Mouse (Mus musculus) T-helper 2 cell (primary cell): ENCODE results near the gene Smc4.

Source experiments
- in situ Hi-C: fragments of 300-600 bp; cut with MboI, MseI; formaldehyde crosslinking; loops from one replicate; pipeline ENCODE4 v1.15.1; 2025; ENCODE audit warnings: high pct_unique_total_duplicates

Smc4 gene

DNA sequence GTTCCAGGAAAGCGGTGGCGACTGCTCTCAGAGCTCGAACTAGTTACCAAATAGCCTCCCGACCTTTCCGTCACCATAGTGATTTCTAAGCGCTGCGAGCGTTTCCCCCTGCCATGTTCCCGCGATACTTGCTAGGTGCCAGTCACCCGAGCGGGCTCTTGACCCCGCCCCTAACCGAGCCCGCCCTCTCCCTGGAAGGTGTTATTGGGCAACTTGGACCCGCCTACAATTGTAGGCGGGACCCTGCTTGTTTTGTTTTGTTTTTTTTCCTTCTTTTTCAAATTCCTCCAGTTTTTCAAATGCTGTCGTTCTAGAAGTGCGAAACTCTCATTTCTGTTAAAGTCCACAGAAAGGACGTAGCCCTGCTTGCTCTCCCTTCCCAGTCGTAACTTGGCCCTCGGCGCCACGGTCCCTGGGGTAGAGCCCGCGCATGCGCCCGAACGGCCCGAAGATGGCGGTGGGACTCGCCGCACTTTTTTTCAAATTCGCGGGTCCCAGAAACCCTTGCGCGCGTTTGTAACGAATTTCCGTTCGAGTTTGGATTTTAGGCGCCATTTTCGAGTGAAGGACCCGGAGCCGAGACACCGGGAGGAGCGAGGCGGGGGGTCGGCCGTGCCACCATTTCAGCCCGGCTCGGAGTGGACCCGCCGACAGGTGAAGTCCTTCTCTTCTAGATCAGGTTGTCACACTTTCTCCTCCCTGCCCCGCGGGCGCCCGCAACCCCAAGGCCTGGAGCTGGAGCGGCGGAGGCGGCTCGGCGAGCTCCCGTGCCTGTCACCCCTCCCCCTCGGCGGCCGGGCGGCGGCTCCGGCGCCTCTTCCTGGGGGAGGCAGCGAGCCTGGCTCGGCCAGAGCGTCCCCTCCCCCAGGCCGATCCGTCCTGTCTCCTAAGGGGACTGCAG lies at the start of gene Smc4, which contains the start of gene Ift80:
Gene Smc4 (plus strand): TSS at position 302 of the 901 bp plus-strand sequence.
Gene Ift80 (minus strand): TSS at position 134 of the 901 bp plus-strand sequence.
- in situ Hi-C loops, result loop anchor here (5.0 kb wide), 1 partner anchor 38 kb away; the partner anchor contains the start of gene Trim59

DNA sequence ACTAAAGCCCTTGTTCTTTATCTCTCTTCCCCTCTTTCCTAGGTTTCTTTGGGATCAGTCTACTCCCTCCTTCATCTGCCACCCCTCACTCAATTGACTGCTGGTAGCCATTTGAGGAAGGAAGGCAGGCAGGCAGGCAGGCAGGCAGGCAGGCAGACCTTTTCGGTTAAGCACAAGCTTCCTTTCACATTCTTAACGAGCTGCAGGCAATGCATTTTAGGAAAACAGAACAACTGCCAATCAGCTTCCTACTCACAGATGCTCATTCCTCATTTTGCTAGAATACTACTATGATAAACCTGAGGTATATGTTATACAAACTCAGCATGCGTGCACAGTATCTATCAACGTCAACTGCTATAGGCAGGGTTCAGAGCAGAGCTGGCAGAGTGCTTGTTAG lies 48.1 kb upstream of the Smc4 start:
- in situ Hi-C loops, result loop anchor here (10.0 kb wide), 1 partner anchor 352 kb away; no protein-coding TSS in a partner anchor

DNA sequence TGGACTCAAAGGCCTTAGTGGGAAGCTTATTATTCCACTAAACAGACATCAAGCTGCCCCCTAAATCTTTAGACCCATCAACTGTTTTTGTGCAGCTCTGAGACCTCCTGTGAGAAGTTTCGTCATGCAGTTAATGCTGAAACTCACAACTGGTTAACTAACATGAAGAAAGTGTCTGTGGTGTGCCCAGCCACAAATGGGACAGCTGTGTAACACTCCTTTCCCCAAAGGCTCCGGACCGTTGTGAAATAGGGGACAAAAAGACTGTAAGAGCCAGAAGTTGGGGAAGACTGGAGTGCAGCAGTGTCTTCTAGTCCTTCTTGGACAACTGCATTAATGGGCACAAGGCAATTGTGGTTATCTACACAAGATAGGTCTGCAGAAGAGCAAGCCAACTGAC lies 47.1 kb upstream of the Smc4 start:
- in situ Hi-C loops, result loop anchor here (10.0 kb wide), 1 partner anchor 353 kb away; no protein-coding TSS in a partner anchor

DNA sequence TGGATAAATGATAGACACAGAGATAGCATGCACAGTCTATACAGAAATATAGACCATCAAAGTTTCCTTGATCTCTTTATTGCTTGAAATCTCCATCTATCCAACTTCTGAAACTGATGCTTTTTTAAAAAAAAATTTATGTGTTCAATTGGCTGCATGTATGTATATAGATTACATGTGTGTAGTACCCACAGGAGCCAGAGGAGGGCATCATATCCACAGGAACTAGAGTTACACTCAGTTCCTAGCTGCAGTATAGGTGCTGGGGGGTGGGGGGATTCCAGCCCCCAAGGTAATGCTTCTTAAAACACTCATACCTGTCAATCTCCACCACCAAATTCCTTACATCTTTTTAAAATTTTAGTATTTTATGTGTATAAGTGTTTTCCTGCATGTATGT lies 39.9 kb upstream of the Smc4 start:
- in situ Hi-C loops, result loop anchor here (5.0 kb wide), 1 partner anchor 247 kb away; no protein-coding TSS in a partner anchor

DNA sequence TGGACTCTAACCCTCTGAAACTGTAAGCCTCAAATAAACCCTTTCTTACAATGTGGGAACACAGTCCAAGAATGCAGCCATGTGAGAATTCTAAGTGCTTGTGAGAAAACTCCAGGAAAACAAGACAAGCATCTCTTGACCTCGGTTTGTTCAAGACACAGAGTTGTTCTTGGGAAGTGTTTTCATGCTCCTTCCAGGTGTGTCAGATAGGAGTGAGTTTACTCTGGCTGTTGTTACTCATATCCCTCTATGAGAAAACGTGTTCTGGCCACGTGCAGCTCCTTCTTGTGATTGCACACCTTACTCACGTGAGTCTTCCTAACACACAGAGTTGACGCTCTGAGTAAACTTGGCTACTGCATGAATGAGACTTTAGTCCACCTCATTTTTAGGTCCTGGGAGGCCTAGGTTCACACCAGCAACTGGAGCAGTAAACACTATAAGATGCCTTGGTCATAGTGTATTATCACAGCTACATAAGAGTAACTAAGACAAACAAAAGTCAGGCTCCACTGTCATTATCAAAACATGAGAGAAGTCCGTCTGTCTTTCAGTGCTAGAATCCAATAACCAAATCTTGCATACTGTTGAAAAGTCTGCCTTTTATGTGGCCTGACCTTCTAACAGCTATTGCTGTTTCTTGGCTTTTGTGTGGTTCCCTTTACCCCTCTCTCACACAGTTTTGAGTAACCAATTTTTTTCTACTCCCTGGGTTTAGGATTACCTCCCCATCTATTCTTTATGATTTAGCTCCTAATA lies 37.8 kb upstream of the Smc4 start:
- in situ Hi-C loops, result no loop called here

- in situ Hi-C loops, result no loop called here
Observed at GRCm38 (mm10) chr3:68967404-68967803, 37.1 kb upstream of the Smc4 start.

GRCm38 (mm10) chr3:68969091-68969590 lies 35.4 kb upstream of the Smc4 start:
- in situ Hi-C loops, result no loop called here

- in situ Hi-C loops, result no loop called here
Observed at GRCm38 (mm10) chr3:68973574-68973973, 31.0 kb upstream of the Smc4 start.

DNA sequence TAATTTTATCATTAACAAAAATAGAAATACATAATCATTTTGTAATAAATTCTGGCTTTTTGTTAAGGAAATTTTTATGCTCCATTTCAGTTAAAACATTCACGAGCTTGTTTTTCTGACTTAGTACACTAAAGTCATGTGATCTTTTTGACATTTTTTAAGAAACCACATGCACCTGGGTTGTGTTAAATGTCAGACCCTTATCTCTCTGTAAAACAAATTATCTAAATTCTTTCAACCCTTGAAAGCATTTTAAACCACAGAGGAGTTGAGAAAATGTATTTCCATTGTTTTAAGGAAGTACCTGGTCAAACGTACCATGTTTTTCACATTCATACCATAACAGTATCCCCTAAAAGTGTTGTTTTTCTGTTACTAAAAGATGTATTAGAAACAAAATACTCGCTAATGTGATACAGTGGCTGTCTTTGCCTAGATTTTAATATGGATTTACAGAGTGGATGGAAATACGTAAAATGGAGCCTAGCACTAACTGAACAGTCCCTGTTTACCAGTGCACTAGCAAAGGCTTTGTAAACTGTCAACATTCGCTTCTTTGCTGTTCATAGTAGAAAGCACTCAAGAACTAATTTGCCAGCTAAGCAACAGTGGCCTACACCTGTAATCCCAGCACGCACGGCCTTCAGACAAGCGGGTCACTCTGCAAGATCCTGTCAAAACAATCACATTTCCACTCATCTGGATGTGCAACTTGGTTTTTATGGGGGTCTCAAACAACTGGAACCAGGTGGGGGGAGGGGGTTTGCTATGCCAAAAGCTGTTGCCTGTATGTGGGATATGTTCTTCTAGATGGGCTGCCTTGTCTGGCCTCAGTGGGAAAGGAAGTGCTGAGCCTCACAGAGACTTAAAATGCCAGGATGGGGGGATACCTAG lies 29.7 kb upstream of the Smc4 start:
- in situ Hi-C loops, result no loop called here

DNA sequence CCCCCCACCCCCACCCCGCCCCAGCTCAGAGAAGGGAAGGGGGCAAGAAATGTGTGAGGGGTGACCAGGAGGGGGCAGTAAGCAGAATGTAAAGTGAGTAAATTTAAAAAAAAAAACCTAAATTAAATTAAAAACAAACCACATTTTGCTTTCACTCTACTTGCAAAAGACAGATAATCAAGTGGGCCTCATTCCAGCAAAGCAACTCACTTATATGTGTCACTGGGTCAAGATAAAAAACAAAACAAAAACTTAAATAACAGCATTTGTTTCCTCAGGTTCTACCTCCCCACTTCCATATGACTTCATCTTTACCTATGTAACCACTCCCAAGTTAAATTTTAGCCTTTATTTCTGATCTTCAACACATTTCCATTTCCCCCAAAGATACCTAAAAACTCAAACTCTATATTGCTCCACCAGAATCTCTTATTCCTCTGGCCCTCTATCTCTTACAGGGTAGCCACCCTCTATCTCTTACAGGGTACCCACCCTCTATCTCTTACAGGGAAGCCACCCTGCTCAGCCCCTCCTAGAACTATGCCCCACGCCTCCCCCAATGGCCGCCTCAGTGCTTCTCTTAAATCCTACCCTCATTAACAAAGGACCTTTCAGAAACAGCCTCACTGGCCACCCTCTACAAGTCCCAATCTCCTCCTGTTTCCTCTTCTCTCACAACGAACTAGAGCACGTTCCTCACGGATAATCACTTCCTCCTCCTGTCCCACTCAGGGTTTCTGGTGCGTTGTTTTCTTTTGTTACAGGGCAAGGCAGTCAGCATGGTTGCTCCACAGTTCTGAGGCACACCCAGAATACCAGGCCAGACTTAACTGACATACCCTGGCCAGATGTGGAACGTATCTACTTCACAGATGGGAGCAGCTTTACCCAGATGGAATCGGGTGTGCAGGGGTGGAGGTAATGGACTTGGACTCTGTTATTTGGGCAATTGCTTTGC lies 28.7 kb upstream of the Smc4 start:
- in situ Hi-C loops, result no loop called here

- in situ Hi-C loops, result no loop called here
Observed at GRCm38 (mm10) chr3:68977696-68978095, 26.8 kb upstream of the Smc4 start.

- in situ Hi-C loops, result no loop called here
Observed at GRCm38 (mm10) chr3:68979187-68979586, 25.4 kb upstream of the Smc4 start.

DNA sequence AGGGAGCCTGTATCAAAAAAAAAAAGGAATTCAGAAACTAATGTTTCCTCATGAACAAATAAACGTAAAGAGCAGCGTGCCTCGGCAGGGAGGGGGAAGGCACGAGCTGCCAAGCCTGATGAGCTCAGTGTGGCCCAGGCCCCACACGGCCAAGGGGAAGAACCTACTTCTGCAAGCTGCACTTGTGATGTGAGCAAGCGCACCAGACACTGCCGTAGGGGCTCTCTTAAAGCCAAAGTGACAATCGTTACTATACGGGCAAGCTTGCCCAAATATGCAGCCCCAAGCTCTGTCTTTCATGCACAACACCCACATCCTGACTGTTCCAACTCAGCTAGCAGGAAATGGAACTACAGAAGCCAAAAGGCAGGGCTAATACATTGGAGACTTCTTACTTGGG lies 23.6 kb upstream of the Smc4 start:
- in situ Hi-C loops, result no loop called here

DNA sequence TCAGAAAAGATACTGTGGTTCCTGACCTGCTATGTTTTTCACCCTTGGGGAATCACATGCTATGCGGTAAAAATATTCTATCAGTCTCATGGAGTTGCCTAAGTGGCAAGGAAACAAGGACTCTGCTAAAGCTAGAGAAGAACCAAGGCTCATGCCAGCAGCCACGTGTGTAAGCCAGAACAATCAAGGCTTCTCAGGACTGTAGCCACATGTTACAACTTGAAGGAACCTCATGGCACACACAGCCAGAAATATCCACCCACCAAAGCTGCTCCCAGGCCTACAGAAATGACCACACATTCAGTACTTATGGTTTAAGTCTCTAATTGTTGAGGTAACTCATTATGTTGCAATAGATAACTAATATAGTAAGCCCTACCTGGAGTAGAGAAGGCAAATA lies 18.0 kb upstream of the Smc4 start:
- in situ Hi-C loops, result no loop called here

DNA sequence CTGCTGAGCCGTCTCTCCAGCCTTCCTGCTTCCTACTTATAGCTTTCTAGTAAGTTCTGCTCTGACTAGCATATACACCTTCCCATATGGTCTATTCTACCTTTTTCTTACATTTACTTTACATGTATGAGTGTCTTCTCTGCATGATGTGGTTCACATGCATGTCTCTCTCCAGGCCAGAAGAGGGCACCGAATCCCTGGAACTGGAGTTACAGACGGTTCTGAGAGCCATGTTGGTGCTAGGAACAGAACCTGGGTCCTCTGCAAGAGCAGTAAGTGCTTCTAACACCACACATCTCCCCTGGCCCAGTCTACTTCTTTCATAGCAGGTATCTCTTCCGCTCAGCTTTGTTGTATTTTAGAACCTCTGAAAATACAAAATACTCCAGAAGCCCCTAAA lies 1.8 kb upstream of the Smc4 start:
- in situ Hi-C loops, result no loop called here

GRCm38 (mm10) chr3:69004055-69004436 lies 492 bp upstream of the Smc4 start:
- in situ Hi-C loops, result no loop called here

DNA sequence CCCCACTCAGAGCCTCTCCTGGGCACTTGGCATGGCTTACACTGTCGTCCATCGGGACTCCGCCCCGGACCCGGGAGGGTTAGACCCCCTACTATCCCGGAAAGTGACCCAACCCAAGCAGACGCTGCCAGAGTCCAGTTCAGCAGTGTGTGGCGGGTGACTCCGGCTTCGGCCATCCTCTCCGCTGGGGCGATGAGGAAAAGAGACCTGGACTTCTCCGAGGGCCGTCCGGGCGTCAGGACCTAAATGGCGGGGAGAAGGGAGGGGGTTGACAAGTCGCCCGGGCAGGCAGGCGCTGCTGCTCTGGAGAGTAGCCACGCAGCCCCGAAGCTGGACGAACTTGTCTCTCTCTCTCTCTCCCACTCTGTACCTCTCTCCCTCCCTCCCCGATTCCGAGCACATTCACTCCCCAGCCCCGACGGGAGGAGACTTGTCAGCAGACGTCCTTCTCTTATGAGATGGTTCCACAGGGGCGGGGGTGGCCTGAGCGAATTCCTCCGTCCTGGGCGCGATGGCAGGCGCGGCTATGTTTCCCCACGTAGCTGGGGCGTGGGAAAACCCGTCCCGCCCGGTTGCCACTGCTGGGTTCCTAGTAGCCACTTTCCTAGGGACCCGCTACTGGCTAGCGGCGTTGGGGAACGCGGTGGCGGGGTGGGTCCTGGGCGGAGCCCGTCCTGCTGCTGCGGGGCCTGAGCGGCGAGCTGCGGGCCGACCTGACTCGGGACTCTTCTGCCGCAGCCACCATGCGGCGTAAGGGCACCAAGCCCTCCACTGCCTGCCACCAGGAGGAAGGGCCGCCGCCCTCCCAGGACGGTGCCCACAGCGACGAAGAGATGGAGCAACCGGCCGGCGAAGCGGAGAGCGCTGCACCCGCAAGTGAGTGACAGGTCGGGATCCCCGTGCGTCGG lies 1.1 kb downstream of the Smc4 start:
- in situ Hi-C loops, result loop anchor here (5.0 kb wide), 1 partner anchor 37 kb away; the partner anchor contains the start of gene Trim59

GRCm38 (mm10) chr3:69006246-69006760 lies 1.8 kb downstream of the Smc4 start:
- in situ Hi-C loops, result loop anchor here (5.0 kb wide), 1 partner anchor 36 kb away; the partner anchor contains the start of gene Trim59
